Mouse (Mus musculus) midbrain, embryonic 13.5 days (tissue): ENCODE data around the gene Gm7145. TPM values are rescaled to one million over a fixed set of nuclear protein-coding genes. Genes with fewer than 3 reads are reported as not detected.
"Not testable (repeated sequence)": the region's sequence is repeated elsewhere in the genome, so short reads cannot be mapped to it uniquely, and the experiment has no call there.

Experiments
- ATAC-seq: fragments of 200-750 bp; cut with Nextera tagmentation; 2 replicates; pipeline ENCODE4 v1.8.0; 2017; ENCODE audit warnings: mild to moderate bottlenecking, moderate TSS enrichment, moderate library complexity
- H3K27ac ChIP-seq: fragments of 300-500 bp; sonication (generic); 2 replicates; pipeline ENCODE4 v1.5.1; 2015; ENCODE audit warnings: inconsistent platforms, mild to moderate bottlenecking, moderate library complexity
- H3K27me3 ChIP-seq: fragments of 300-500 bp; sonication (generic); 2 replicates; pipeline ENCODE4 v1.6.1; 2015; ENCODE audit warnings: mild to moderate bottlenecking, inconsistent platforms
- H3K36me3 ChIP-seq: fragments of 300-500 bp; sonication (generic); 2 replicates; pipeline ENCODE4 v1.6.1; 2015; ENCODE audit warnings: mild to moderate bottlenecking, inconsistent platforms
- H3K4me1 ChIP-seq: fragments of 300-500 bp; sonication (generic); replicated peaks from 2 replicates; pipeline ENCODE4 v1.6.1; 2015; ENCODE audit warnings: inconsistent platforms
- H3K4me2 ChIP-seq: fragments of 300-500 bp; sonication (generic); replicated peaks from 2 replicates; pipeline ENCODE4 v1.6.1; 2015; ENCODE audit warnings: moderate library complexity, mild to moderate bottlenecking, inconsistent platforms
- H3K4me3 ChIP-seq: fragments of 300-500 bp; sonication (generic); replicated peaks from 2 replicates; pipeline ENCODE4 v1.5.1; 2015; ENCODE audit warnings: mild to moderate bottlenecking, inconsistent platforms
- H3K9ac ChIP-seq: fragments of 300-500 bp; sonication (generic); replicated peaks from 2 replicates; pipeline ENCODE4 v1.6.1; 2015; ENCODE audit warnings: mild to moderate bottlenecking, inconsistent platforms
- H3K9me3 ChIP-seq: fragments of 300-500 bp; sonication (generic); 2 replicates; pipeline ENCODE4 v1.6.1; 2016; ENCODE audit warnings: mild to moderate bottlenecking, inconsistent platforms
- WGBS: fragments of 180-500 bp; shearing (Covaris S2); methylation state at CpG from one replicate; pipeline ENCODE4 v1.1.7; 2015; 5-methylcytosine and 5-hydroxymethylcytosine counted together
- polyA plus RNA-seq: library from polyadenylated mRNA; unstranded; fragments of >200 nt; fragmentation: Nextera tagmentation; extraction: Ambion mirVana; gene quantifications from 2 replicates; pipeline ENCODE4 v1.2.1, GENCODE M21; 2015

Gm7145 gene
- polyA plus RNA-seq: not detected in 2 replicates

DNA sequence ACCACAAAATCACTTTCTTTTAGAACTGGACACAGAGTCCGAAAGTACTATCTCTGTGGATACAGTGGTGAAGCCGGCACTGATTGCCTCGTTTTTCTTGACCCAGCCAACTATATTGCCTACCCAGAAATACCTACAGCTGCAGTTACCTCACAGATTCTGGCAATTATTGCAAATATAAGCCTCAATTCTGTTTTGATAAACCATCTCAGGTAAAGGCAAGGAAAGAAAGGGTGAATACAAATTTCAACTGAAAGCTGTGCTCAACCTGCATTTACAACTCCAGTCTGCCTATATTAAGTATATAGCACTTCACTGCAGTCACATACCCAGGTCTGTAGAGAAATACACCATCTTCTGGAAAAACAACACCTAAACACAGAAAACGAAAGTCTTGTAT lies at the start of gene Gm7145:
Gene Gm7145, plus strand, starts transcription at position 301 of the 400 bp plus-strand sequence.
- no peak for ATAC-seq
- Histone ChIP-seq H3K4me1 (no peaks in the 10 kb centered on the region), H3K36me3 (no peaks in the 10 kb centered on the region), H3K27me3 (no peaks in the 10 kb centered on the region), H3K9ac (no peak within 1 kb of the TSS), H3K27ac (no peak within 1 kb of the TSS), H3K4me3 (no peak within 1 kb of the TSS), H3K9me3 (no peaks in the 10 kb centered on the region), H3K4me2 (no peak within 1 kb of the TSS)
- WGBS: 74% methylated on average over 4 of the region's 4 CpGs

DNA sequence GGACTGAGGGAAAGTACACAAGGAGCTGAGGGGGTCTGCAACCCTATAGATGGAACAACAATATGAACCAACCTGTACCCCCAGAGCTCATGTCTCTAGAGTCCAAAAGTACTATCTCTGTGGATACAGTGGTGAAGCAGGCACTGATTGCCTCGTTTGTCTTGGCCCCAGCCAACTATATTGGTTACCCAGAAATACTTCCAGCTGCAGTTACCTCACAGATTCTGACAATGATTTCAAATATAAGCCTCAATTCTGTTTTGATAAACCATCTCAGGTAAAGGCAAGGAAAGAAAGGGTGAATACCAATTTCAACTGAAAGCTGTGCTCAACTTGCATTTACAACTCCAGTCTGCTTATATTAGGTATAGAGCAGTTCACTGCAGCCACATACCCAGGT lies 38.0 kb upstream of the Gm7145 start, which contains the start of gene Gm28168:
Gene Gm28168, plus strand, starts transcription at position 301 of the 400 bp plus-strand sequence.
- H3K9ac ChIP-seq, H3K27ac ChIP-seq, H3K4me2 ChIP-seq, H3K4me3 ChIP-seq, H3K9me3 ChIP-seq, H3K27me3 ChIP-seq, H3K36me3 ChIP-seq, ATAC-seq, H3K4me1 ChIP-seq: not testable (repeated sequence)
- WGBS: 50% methylated on average over 1 of the region's 1 CpGs

DNA sequence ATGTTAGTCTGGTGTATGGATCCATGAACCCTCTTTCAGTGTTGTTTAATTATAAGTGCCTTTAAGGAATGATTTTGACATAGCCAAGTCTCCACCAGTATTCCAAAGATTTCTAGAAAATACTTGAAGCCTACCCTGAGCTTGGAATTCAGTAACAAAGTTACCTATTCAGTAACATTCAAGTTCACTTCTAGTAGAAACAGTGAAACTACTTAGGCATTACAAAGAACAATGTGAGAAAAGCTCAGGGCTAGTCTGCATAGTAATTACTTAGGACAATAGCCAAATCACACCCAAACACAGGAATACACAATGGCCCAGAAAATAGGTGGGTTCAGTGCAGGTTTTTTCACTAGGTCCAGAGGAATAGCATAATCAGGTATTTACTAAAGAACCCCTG lies 38.1 kb downstream of the Gm7145 start:
- H3K27ac ChIP-seq, H3K4me3 ChIP-seq, H3K4me1 ChIP-seq, H3K9ac ChIP-seq, ATAC-seq, H3K36me3 ChIP-seq, H3K27me3 ChIP-seq, H3K9me3 ChIP-seq, H3K4me2 ChIP-seq: not testable (repeated sequence)

DNA sequence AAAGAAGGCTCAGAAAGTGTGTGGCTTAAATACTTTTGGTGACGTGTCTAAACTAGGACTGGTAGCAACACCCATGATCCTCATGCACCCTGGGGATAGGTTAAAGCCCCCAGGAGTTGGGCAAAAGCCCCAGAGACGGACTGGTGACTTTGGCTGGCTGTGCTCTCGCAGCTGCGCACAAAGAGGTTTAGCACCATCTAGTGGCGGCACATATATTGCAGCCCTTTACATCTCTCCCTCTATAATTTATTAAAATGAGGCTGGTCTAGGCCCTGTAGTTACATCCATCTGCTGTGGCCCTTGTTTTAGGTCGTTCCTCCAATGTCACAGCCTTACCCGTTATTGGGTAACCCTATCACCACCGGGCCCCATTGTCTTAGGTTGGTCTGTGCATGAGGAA lies 47.0 kb downstream of the Gm7145 start:
- not testable (repeated sequence) for H3K27me3 ChIP-seq, H3K4me1 ChIP-seq, H3K27ac ChIP-seq, H3K4me3 ChIP-seq, H3K4me2 ChIP-seq, H3K9ac ChIP-seq, H3K36me3 ChIP-seq, ATAC-seq, H3K9me3 ChIP-seq
- WGBS: 26% methylated on average over 8 of the region's 8 CpGs

Other genes with a start within 250 kb of the Gm7145 start
- not detected in 2 replicates for gene B020011L13Rik, start 184.8 kb upstream of the Gm7145 start, polyA plus RNA-seq
- gene Gm28360, start 135.9 kb upstream of the Gm7145 start, polyA plus RNA-seq: not detected in 2 replicates
- not detected in 2 replicates for gene Gm28168, start 37.9 kb upstream of the Gm7145 start, polyA plus RNA-seq
- gene Gm29106, start 210.6 kb downstream of the Gm7145 start, polyA plus RNA-seq: 0.32 and 0.43 TPM in 2 replicates